ENCODE assay signal across 8 mouse cellular contexts in genomic region chr19:40895393-40895703, GRCm38 (mm10). TPM values are rescaled to one million over a fixed set of nuclear protein-coding genes. Genes with fewer than 3 reads are reported as not detected.
DNase-seq lines count a peak whose midpoint lies in the region; ATAC-seq lines count a peak whose summit lies in the region.

No protein-coding gene starts in this region.

- H3K36me3 ChIP-seq in kidney, embryonic 14.5 days (ENCODE audit: control insufficient read depth, insufficient read depth, low read length): peaks cover 3% of the 10 kb centered on the region; the same call in 1 of the 2 replicates
- H3K36me3 ChIP-seq in hindbrain, embryonic 15.5 days: no peaks in the 10 kb centered on the region
- no peaks in the 10 kb centered on the region for H3K36me3 ChIP-seq in midbrain, embryonic 16.5 days (ENCODE audit: control insufficient read depth, insufficient read depth, low read length)

- ATAC-seq in kidney, embryonic 14.5 days (ENCODE audit: low FRiP score, low TSS enrichment): no peak
- ATAC-seq in hindbrain, embryonic 15.5 days (ENCODE audit: low FRiP score, low read depth): no peak
- no peak for ATAC-seq in midbrain, embryonic 16.5 days
- ATAC-seq in activated CD4-positive, CD25-positive, alpha-beta regulatory T cell, adult 4 months: no peak

- H3K9ac ChIP-seq in kidney, embryonic 14.5 days (ENCODE audit: low read depth, low read length): peak overlapping the region; percentile 68
- H3K9ac ChIP-seq in hindbrain, embryonic 15.5 days: peak overlapping the region; percentile 69
- H3K9ac ChIP-seq in midbrain, embryonic 16.5 days (ENCODE audit: low read depth, low read length): peak overlapping the region; percentile 72

- no peaks in the 10 kb centered on the region for H3K4me1 ChIP-seq in kidney, embryonic 14.5 days (ENCODE audit: control insufficient read depth, insufficient read depth, low read length)
- H3K4me1 ChIP-seq in hindbrain, embryonic 15.5 days (replicated peaks): peaks cover 5% of the 10 kb centered on the region
- H3K4me1 ChIP-seq in midbrain, embryonic 16.5 days (ENCODE audit: control insufficient read depth, insufficient read depth, low read length): peaks cover 7% of the 10 kb centered on the region; the same call in 1 of the 2 replicates

- peak overlapping the region; percentile 93; the same call in 1 of the 2 replicates for H3K27ac ChIP-seq in kidney, embryonic 14.5 days (ENCODE audit: low read depth, low read length)
- H3K27ac ChIP-seq in hindbrain, embryonic 15.5 days (replicated peaks): peak overlapping the region; percentile 96
- H3K27ac ChIP-seq in midbrain, embryonic 16.5 days (ENCODE audit: low read length): peak overlapping the region; percentile 89

- WGBS in kidney, embryonic 14.5 days: 3% methylated on average over 6 of the region's 6 CpGs
- 0% methylated on average over 5 of the region's 6 CpGs for WGBS in hindbrain, embryonic 15.5 days
- 1% methylated on average over 6 of the region's 6 CpGs for WGBS in midbrain, embryonic 16.5 days

- peak overlapping the region; percentile 52 for H3K4me2 ChIP-seq in kidney, embryonic 14.5 days (replicated peaks; ENCODE audit: low read depth, low read length)
- H3K4me2 ChIP-seq in hindbrain, embryonic 15.5 days: peak overlapping the region; percentile 67
- peak overlapping the region; percentile 65 for H3K4me2 ChIP-seq in midbrain, embryonic 16.5 days (ENCODE audit: low read length)

- peaks cover 14% of the 10 kb centered on the region for H3K27me3 ChIP-seq in kidney, embryonic 14.5 days (ENCODE audit: control insufficient read depth, insufficient read depth, low read length)
- peaks cover 23% of the 10 kb centered on the region for H3K27me3 ChIP-seq in hindbrain, embryonic 15.5 days
- peaks cover 18% of the 10 kb centered on the region for H3K27me3 ChIP-seq in midbrain, embryonic 16.5 days (ENCODE audit: control insufficient read depth, insufficient read depth, low read depth, low read length)

- H3K9me3 ChIP-seq in kidney, embryonic 14.5 days (ENCODE audit: control insufficient read depth, low read length): peaks cover 6% of the 10 kb centered on the region; the same call in 1 of the 2 replicates
- no peaks in the 10 kb centered on the region for H3K9me3 ChIP-seq in hindbrain, embryonic 15.5 days
- no peaks in the 10 kb centered on the region for H3K9me3 ChIP-seq in midbrain, embryonic 16.5 days (replicated peaks; ENCODE audit: control insufficient read depth, low read length, poor library complexity, severe bottlenecking)

- no peak for DNase-seq in kidney, postnatal 14 days
- DNase-seq in WW6 (ENCODE audit: low read depth, low spot score): peak; percentile 16
- DNase-seq in natural killer cell, adult 2 months (ENCODE audit: low spot score in 2 of 2): no peak
- DNase-seq in urinary bladder, adult 2 months (ENCODE audit: low spot score): no peak

- peak overlapping the region; percentile 82 for H3K4me3 ChIP-seq in kidney, embryonic 14.5 days (ENCODE audit: low read length)
- peak overlapping the region; percentile 80 for H3K4me3 ChIP-seq in hindbrain, embryonic 15.5 days
- H3K4me3 ChIP-seq in midbrain, embryonic 16.5 days (ENCODE audit: low read depth, low read length): peak overlapping the region; percentile 78

RNA-seq across cellular contexts. Expression of gene Zfp518a, which starts 0.8 kb away (rescaled TPM):
- 16.8 and 19.0 TPM in 2 replicates for polyA plus RNA-seq in kidney, embryonic 14.5 days (2014; fragmentation: Nextera tagmentation; extraction: Ambion mirVana)
- 4.9 and 5.4 TPM in 2 replicates for polyA plus RNA-seq in hindbrain, embryonic 15.5 days (2015; fragmentation: Nextera tagmentation; extraction: Ambion mirVana)
- 5.3 and 5.7 TPM in 2 replicates for polyA plus RNA-seq in midbrain, embryonic 16.5 days (2015; fragmentation: Nextera tagmentation; extraction: Ambion mirVana)
- 6.4 and 7.3 TPM in 2 replicates for polyA plus RNA-seq in urinary bladder, adult 2 months (2012; rRNA removed)
- 10 to 100 TPM; 12.9 to 14.6 TPM for polyA plus RNA-seq in activated CD4-positive, CD25-positive, alpha-beta regulatory T cell, adult 4 months (2017; shearing (Covaris generic))
